Mouse (Mus musculus) C2C12 (cell line): ENCODE measurements around the gene Aire. TPM values are rescaled to one million over a fixed set of nuclear protein-coding genes. Genes with fewer than 3 reads are reported as not detected.
A peak's percentile ranks its signal among the peaks of the same experiment; 100 is the strongest.

ENCODE experiments used
- H3K27me3 ChIP-seq: one replicate; pipeline ENCODE4 v1.6.1; 2011; ENCODE audit not compliant: control insufficient read depth, insufficient read depth, insufficient read length
- H3K36me3 ChIP-seq: one replicate; pipeline ENCODE4 v1.6.1; 2011; ENCODE audit not compliant: control insufficient read depth, insufficient read depth
- H3K4me3 ChIP-seq: one replicate; pipeline ENCODE4 v1.5.1; 2011; ENCODE audit warnings: mild to moderate bottlenecking, control low read depth; ENCODE audit not compliant: poor library complexity, insufficient read depth, severe bottlenecking
- H3K79me2 ChIP-seq: one replicate; pipeline ENCODE4 v1.6.1; 2011; ENCODE audit not compliant: control insufficient read depth, insufficient read depth
- H3K79me3 ChIP-seq: one replicate; pipeline ENCODE4 v1.6.1; 2011; ENCODE audit warnings: low read depth, control low read depth
- H3ac ChIP-seq: one replicate; pipeline ENCODE3; 2011; ENCODE audit warnings: low read depth; ENCODE audit not compliant: control insufficient read depth, insufficient read length
- CEBPB ChIP-seq: IDR thresholded peaks from one replicate; pipeline ENCODE4 v1.6.1; 2011; ENCODE audit warnings: low read depth, mild to moderate bottlenecking, control low read depth, moderate library complexity
- CTCF ChIP-seq: IDR thresholded peaks from one replicate; pipeline ENCODE4 v1.5.1; 2011; ENCODE audit not compliant: control insufficient read depth, insufficient read depth, insufficient read length
- FOSL1 ChIP-seq: IDR thresholded peaks from one replicate; pipeline ENCODE4 v1.8.0; 2011; ENCODE audit warnings: mild to moderate bottlenecking, low read length; ENCODE audit not compliant: poor library complexity, insufficient read depth, severe bottlenecking
- MAX ChIP-seq: IDR thresholded peaks from one replicate; pipeline ENCODE4 v1.6.1; 2011; ENCODE audit warnings: mild to moderate bottlenecking, control low read depth
- MYOD1 ChIP-seq: IDR thresholded peaks from one replicate; pipeline ENCODE4 v1.6.1; 2011; ENCODE audit warnings: low read depth; ENCODE audit not compliant: control insufficient read depth, insufficient read length
- MYOG ChIP-seq: IDR thresholded peaks from one replicate; pipeline ENCODE4 v1.6.1; 2011; ENCODE audit not compliant: control insufficient read depth, insufficient read length; ENCODE audit errors: extremely low read depth
- USF1 ChIP-seq: IDR thresholded peaks from one replicate; pipeline ENCODE4 v1.6.1; 2011; ENCODE audit warnings: low read depth, mild to moderate bottlenecking, control low read depth, moderate library complexity
- polyA plus RNA-seq: library from polyadenylated mRNA; unstranded; fragments of >200 nt; fragmentation: generic; extraction: Trizol; gene quantifications from one replicate; pipeline ENCODE4 v1.2.1, GENCODE M21; 2012; ENCODE audit warnings: missing spikeins

The Aire gene
- polyA plus RNA-seq, 1 experiment, result not detected

- Histone ChIP-seq H3K27me3 (peaks cover 54% of the 10 kb centered on the region), H3K79me3 (no peaks in the 10 kb centered on the region), H3ac (no peak overlapping the region), H3K79me2 (no peaks in the 10 kb centered on the region), H3K36me3 (no peaks in the 10 kb centered on the region), H3K4me3 (no peak overlapping the region)
- no peak for TF ChIP-seq FOSL1
- no peak for TF ChIP-seq USF1
- no peak for TF ChIP-seq MYOD1
- TF ChIP-seq MYOG, result no peak
- TF ChIP-seq MAX, result no peak
- no peak for TF ChIP-seq CEBPB
- no peak for TF ChIP-seq CTCF
These were observed 31.6 kb upstream of the Aire start for GRCm38 (mm10) chr10:78074977-78075376.

GRCm38 (mm10) chr10:78074151-78074550, 30.7 kb upstream of the Aire start:
- H3K27me3 ChIP-seq, result peaks cover 62% of the 10 kb centered on the region
- H3K4me3 ChIP-seq, result no peak overlapping the region
- H3K36me3 ChIP-seq, result no peaks in the 10 kb centered on the region
- H3ac ChIP-seq, result no peak overlapping the region
- no peaks in the 10 kb centered on the region for H3K79me2 ChIP-seq
- H3K79me3 ChIP-seq, result no peaks in the 10 kb centered on the region
- no peak for TF ChIP-seq CEBPB
- TF ChIP-seq MAX, result no peak
- no peak for TF ChIP-seq USF1
- TF ChIP-seq MYOG, result no peak
- TF ChIP-seq FOSL1, result no peak
- TF ChIP-seq CTCF, result no peak
- TF ChIP-seq MYOD1, result no peak

GRCm38 (mm10) chr10:78069101-78070011, 25.9 kb upstream of the Aire start, which contains the start of gene Icosl:
Gene Icosl, plus strand, starts transcription at chr10:78069302.
- H3K4me3 ChIP-seq, result no peak within 1 kb of the TSS
- no peaks in the 10 kb centered on the region for H3K79me2 ChIP-seq
- no peaks in the 10 kb centered on the region for H3K36me3 ChIP-seq
- TF ChIP-seq MAX, result no peak
- no peak for TF ChIP-seq MYOD1
- TF ChIP-seq CEBPB, result no peak
- peak; percentile 23 for TF ChIP-seq CTCF
- no peak within 1 kb of the TSS for H3ac ChIP-seq
- H3K79me3 ChIP-seq, result no peaks in the 10 kb centered on the region
- H3K27me3 ChIP-seq, result peaks cover 51% of the 10 kb centered on the region

- Histone ChIP-seq H3K36me3 (no peaks in the 10 kb centered on the region), H3ac (no peak overlapping the region), H3K4me3 (no peak overlapping the region), H3K79me2 (no peaks in the 10 kb centered on the region), H3K27me3 (peaks cover 46% of the 10 kb centered on the region), H3K79me3 (no peaks in the 10 kb centered on the region)
- TF ChIP-seq MYOD1, result no peak
These were observed 25.1 kb upstream of the Aire start for GRCm38 (mm10) chr10:78068541-78068940.

GRCm38 (mm10) chr10:78067226-78067625, 23.8 kb upstream of the Aire start:
- Histone ChIP-seq H3K79me3 (no peaks in the 10 kb centered on the region), H3K79me2 (no peaks in the 10 kb centered on the region), H3K27me3 (peaks cover 48% of the 10 kb centered on the region), H3ac (no peak overlapping the region), H3K4me3 (no peak overlapping the region), H3K36me3 (no peaks in the 10 kb centered on the region)
- no peak for TF ChIP-seq CTCF
- no peak for TF ChIP-seq MYOG
- no peak for TF ChIP-seq FOSL1
- TF ChIP-seq CEBPB, result no peak
- TF ChIP-seq USF1, result no peak
- TF ChIP-seq MAX, result no peak
- no peak for TF ChIP-seq MYOD1

- Histone ChIP-seq H3K79me2 (no peaks in the 10 kb centered on the region), H3K27me3 (peaks cover 33% of the 10 kb centered on the region)
These were observed 19.7 kb upstream of the Aire start for GRCm38 (mm10) chr10:78063122-78063521.

More at GRCm38 (mm10) chr10:78063122-78063521, 19.7 kb upstream of the Aire start:
- H3K79me3 ChIP-seq, result no peaks in the 10 kb centered on the region
- no peak for TF ChIP-seq MYOD1
- TF ChIP-seq CTCF, result no peak
- no peak for TF ChIP-seq FOSL1
- TF ChIP-seq MYOG, result no peak
- no peak for TF ChIP-seq CEBPB
- no peak for TF ChIP-seq MAX
- no peak for TF ChIP-seq USF1
- no peak overlapping the region for H3ac ChIP-seq
- H3K4me3 ChIP-seq, result no peak overlapping the region
- no peaks in the 10 kb centered on the region for H3K36me3 ChIP-seq
